Mouse (Mus musculus): ENCODE results near the gene Ccl24. TPM values are rescaled to one million over a fixed set of nuclear protein-coding genes. Genes with fewer than 3 reads are reported as not detected.

Ccl24 gene
- total and polyA plus RNA-seq, 3 experiments, result not detected

DNA sequence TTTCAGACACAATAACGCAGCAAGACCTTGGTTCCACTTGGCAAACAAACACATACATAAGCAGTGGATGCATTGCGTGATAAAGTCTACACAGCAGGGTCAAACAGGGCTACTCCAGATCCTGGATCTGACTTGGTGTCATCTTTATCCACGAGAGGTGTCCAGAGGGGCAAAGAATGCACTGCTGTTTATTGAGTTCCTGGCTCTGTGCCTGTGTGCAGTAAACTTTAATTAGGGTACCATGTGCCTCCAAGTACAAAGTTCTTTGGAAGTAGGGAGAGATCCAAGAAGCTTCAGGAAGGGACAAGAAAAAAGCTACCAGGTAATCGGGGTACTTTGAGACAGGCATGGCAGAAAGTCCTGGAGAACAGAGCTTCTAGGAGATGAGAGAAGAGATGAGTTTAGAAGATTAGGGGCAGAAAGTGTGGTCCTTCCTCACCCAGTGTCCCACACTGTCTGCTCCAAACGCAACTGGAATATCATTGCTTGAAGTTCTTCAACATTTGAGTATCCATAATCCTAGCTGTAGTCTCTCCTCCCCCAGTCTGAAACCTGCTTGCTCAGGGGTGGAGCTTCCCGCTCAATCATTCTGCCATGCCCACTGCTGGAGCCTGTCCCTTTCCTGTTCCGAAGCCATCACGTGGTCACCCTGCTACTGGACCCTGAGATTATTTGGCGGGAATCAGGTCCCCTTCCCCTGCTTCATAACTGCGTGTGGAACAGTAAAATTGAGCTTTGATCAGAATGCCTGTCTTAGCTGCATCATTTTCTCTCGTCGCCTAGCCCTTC is 17.3 kb upstream of the Ccl24 start:
- H3K4me1 ChIP-seq (ENCODE audit: insufficient read depth, low read depth, low read length), result no peaks in the 10 kb centered on the region
- ATAC-seq (ENCODE audit: extremely low read depth, insufficient number of reproducible peaks, low FRiP score, poor library complexity, severe bottlenecking) (no peak), DNase-seq (ENCODE audit: low spot score) (no peak)
- H3K9me3 ChIP-seq (replicated peaks), result 0 out of 2 replicates have a peak, but pooled peaks cover 4% of the 10 kb centered on the region
- no peaks in the 10 kb centered on the region for H3K27me3 ChIP-seq (ENCODE audit: insufficient read depth, low read length)
- H3K4me3 ChIP-seq (ENCODE audit: low read depth, low read length), result no peak overlapping the region
- no peak for TF ChIP-seq POLR2AphosphoS5 (IDR thresholded peaks at IDR 0.05; ENCODE audit: insufficient replicate concordance, low read depth, low read length)
- TF ChIP-seq GATA2 (IDR thresholded peaks at IDR 0.05; ENCODE audit: borderline replicate concordance, low read depth, low read length), result no peak
- TF ChIP-seq TAL1 (conservative IDR thresholded peaks at IDR 0.05; ENCODE audit: low read depth, low read length), result no peak
- TF ChIP-seq CTCF (IDR thresholded peaks at IDR 0.05; ENCODE audit: low read depth, low read length), result no peak
- no peak for TF ChIP-seq GATA1 (IDR thresholded peaks at IDR 0.05; ENCODE audit: borderline replicate concordance, low read length)
- H3K36me3 ChIP-seq (replicated peaks), result no peaks in the 10 kb centered on the region

DNA sequence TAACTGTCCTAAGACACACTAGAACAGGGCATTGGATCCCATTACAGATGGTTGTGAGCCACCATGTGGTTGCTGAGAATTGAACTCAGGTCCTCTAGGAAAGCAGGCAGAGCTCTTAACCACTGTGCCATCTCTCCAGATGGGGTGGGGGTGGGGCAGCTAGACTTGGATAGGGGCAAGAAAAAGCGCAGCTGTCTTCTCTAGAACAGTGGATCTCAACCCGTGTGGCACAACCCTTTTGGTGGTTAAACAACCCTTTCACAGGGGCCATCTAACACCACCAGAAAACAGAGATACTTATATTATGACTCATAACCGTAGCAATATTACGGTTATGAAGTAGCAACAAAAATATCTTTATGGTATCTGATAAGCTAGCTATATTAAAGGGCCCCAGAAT is 14.9 kb upstream of the Ccl24 start:
- no peak for DNase-seq (ENCODE audit: low spot score)

DNA sequence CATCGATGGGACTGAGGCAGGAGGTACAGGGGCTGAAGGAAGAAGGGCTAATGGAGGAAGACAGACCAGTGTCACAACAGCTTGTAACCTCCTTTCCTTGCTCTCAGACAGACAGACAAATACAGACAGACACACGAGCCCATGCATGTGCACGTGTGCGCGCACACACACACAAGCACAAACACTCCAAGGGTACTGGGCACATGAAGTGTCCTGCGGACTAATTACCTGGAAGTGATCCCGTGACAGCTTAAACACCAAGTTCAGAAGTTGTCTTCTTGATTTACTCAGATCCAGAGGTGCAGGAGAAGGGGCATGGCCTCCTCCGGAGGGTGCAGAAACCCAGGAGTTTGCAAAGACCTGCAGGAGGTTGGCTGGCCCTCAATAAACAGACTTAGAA is 12.8 kb upstream of the Ccl24 start:
- Histone ChIP-seq H3K4me1 (ENCODE audit: insufficient read depth, low read depth, low read length) (no peaks in the 10 kb centered on the region), H3K27me3 (ENCODE audit: insufficient read depth, low read length) (no peaks in the 10 kb centered on the region), H3K4me3 (ENCODE audit: low read depth, low read length) (no peak overlapping the region), H3K9me3 (replicated peaks) (0 out of 2 replicates have a peak, but pooled peaks cover 4% of the 10 kb centered on the region), H3K36me3 (replicated peaks) (no peaks in the 10 kb centered on the region)
- DNase-seq (ENCODE audit: low spot score) (no peak), ATAC-seq (ENCODE audit: extremely low read depth, insufficient number of reproducible peaks, low FRiP score, poor library complexity, severe bottlenecking) (no peak)
- TF ChIP-seq GATA2 (IDR thresholded peaks at IDR 0.05; ENCODE audit: borderline replicate concordance, low read depth, low read length), result no peak

More for the DNA sequence above, 14.9 kb upstream of the Ccl24 start:
- no peak for ATAC-seq (ENCODE audit: extremely low read depth, insufficient number of reproducible peaks, low FRiP score, poor library complexity, severe bottlenecking)
- TF ChIP-seq CTCF (IDR thresholded peaks at IDR 0.05; ENCODE audit: low read depth, low read length), result no peak
- no peaks in the 10 kb centered on the region for H3K4me1 ChIP-seq (ENCODE audit: insufficient read depth, low read depth, low read length)
- H3K9me3 ChIP-seq (replicated peaks), result 0 out of 2 replicates have a peak, but pooled peaks cover 4% of the 10 kb centered on the region
- H3K27me3 ChIP-seq (ENCODE audit: insufficient read depth, low read length), result no peaks in the 10 kb centered on the region
- no peak overlapping the region for H3K4me3 ChIP-seq (ENCODE audit: low read depth, low read length)
- H3K36me3 ChIP-seq (replicated peaks), result no peaks in the 10 kb centered on the region

DNA sequence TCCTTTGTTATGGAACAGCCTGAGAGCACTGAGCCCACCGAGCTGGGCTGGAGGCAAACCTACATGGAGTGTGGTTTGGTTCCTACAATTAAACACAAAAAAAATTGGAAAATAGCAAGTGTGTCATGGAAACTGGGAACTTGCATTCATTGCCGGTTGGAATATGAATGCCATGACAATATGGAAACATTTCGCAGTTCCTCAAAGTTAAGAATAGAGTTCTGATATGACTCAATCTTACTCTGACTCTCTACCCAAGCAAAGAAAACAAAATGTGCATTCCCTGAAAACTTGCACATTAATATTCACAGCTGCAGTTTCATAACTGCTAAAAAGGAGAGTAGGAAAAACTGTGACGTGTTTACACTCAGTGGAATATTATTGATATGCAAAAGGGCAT is 9.5 kb upstream of the Ccl24 start:
- H3K9me3 ChIP-seq (replicated peaks), result no peaks in the 10 kb centered on the region
- DNase-seq (ENCODE audit: low spot score) (no peak), ATAC-seq (ENCODE audit: extremely low read depth, insufficient number of reproducible peaks, low FRiP score, poor library complexity, severe bottlenecking) (no peak)
- no peak for TF ChIP-seq GATA2 (IDR thresholded peaks at IDR 0.05; ENCODE audit: borderline replicate concordance, low read depth, low read length)
- TF ChIP-seq TAL1 (conservative IDR thresholded peaks at IDR 0.05; ENCODE audit: low read depth, low read length), result no peak
- no peak for TF ChIP-seq GATA1 (IDR thresholded peaks at IDR 0.05; ENCODE audit: borderline replicate concordance, low read length)
- TF ChIP-seq CTCF (IDR thresholded peaks at IDR 0.05; ENCODE audit: low read depth, low read length), result no peak
- no peak for TF ChIP-seq POLR2AphosphoS5 (IDR thresholded peaks at IDR 0.05; ENCODE audit: insufficient replicate concordance, low read depth, low read length)
- H3K36me3 ChIP-seq (replicated peaks), result no peaks in the 10 kb centered on the region
- H3K4me1 ChIP-seq (ENCODE audit: insufficient read depth, low read depth, low read length), result no peaks in the 10 kb centered on the region
- H3K27me3 ChIP-seq (ENCODE audit: insufficient read depth, low read length), result no peaks in the 10 kb centered on the region
- no peak overlapping the region for H3K4me3 ChIP-seq (ENCODE audit: low read depth, low read length)

DNA sequence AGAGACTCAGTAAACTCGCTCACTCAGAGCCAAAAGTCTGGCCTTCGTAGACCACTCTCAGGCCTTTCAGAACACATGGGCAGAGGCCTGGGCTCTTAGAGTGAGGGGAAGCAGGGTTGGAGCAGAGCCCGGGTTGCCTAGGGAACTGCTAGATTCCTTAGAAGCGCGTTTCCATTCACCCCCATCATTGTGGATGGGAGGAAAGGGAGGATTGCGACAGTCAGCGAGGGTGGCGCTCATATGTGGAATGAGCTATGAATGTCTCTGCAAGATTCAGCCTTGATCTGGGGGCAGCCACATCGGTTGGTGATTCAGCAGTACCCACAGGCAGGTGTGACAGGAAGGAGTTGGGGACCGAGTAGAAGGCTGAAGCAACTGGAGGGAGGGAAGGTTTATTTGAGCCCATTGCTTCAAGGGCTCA is 6.5 kb upstream of the Ccl24 start:
- DNase-seq (ENCODE audit: low spot score) (no peak), ATAC-seq (ENCODE audit: extremely low read depth, insufficient number of reproducible peaks, low FRiP score, poor library complexity, severe bottlenecking) (no peak)
- H3K9me3 ChIP-seq (replicated peaks), result no peaks in the 10 kb centered on the region
- H3K27me3 ChIP-seq (ENCODE audit: insufficient read depth, low read length), result no peaks in the 10 kb centered on the region
- TF ChIP-seq GATA1 (IDR thresholded peaks at IDR 0.05; ENCODE audit: borderline replicate concordance, low read length), result no peak
- TF ChIP-seq POLR2AphosphoS5 (IDR thresholded peaks at IDR 0.05; ENCODE audit: insufficient replicate concordance, low read depth, low read length), result no peak
- TF ChIP-seq CTCF (IDR thresholded peaks at IDR 0.05; ENCODE audit: low read depth, low read length), result no peak
- TF ChIP-seq TAL1 (conservative IDR thresholded peaks at IDR 0.05; ENCODE audit: low read depth, low read length), result no peak
- no peak for TF ChIP-seq GATA2 (IDR thresholded peaks at IDR 0.05; ENCODE audit: borderline replicate concordance, low read depth, low read length)
- no peaks in the 10 kb centered on the region for H3K4me1 ChIP-seq (ENCODE audit: insufficient read depth, low read depth, low read length)
- H3K4me3 ChIP-seq (ENCODE audit: low read depth, low read length), result no peak overlapping the region
- no peaks in the 10 kb centered on the region for H3K36me3 ChIP-seq (replicated peaks)

DNA sequence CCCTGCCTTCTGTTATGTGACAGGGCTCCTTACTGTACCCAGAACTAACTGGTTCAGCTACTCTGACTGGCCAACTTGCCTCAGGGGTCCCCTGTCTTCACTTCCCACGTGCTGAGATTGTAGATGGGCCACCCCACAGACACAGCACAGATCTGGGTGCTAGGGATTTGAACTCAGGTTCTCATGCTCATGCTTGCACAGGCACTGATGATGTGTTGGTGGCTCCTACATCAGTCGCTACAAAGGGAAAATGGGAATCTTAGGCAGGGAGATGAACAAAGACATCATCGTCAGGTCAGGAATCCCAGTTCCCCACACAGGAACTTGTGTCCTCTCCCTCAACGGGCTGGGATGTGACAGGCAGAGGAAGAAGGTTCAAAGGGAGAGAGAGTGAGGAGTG is 3.2 kb upstream of the Ccl24 start:
- Histone ChIP-seq H3K36me3 (replicated peaks) (no peaks in the 10 kb centered on the region), H3K9me3 (replicated peaks) (no peaks in the 10 kb centered on the region), H3K4me3 (ENCODE audit: low read depth, low read length) (no peak overlapping the region), H3K27me3 (ENCODE audit: insufficient read depth, low read length) (no peaks in the 10 kb centered on the region), H3K4me1 (ENCODE audit: insufficient read depth, low read depth, low read length) (no peaks in the 10 kb centered on the region)
- no peak for DNase-seq (ENCODE audit: low spot score)
- no peak for TF ChIP-seq GATA2 (IDR thresholded peaks at IDR 0.05; ENCODE audit: borderline replicate concordance, low read depth, low read length)
- no peak for TF ChIP-seq GATA1 (IDR thresholded peaks at IDR 0.05; ENCODE audit: borderline replicate concordance, low read length)
- no peak for TF ChIP-seq TAL1 (conservative IDR thresholded peaks at IDR 0.05; ENCODE audit: low read depth, low read length)
- TF ChIP-seq POLR2AphosphoS5 (IDR thresholded peaks at IDR 0.05; ENCODE audit: insufficient replicate concordance, low read depth, low read length), result no peak
- TF ChIP-seq CTCF (IDR thresholded peaks at IDR 0.05; ENCODE audit: low read depth, low read length), result no peak
- ATAC-seq (ENCODE audit: extremely low read depth, insufficient number of reproducible peaks, low FRiP score, poor library complexity, severe bottlenecking), result no peak
